ENCODE assay signal across 9 mouse cellular contexts in genomic region chr5:33377801-33378301, GRCm38 (mm10). TPM values are rescaled to one million over a fixed set of nuclear protein-coding genes. Genes with fewer than 3 reads are reported as not detected.
DNase-seq lines count a peak whose midpoint lies in the region; ATAC-seq and TF ChIP-seq lines count a peak whose summit lies in the region.
"Had no signal": no experiment of that assay in that cellular context is flagged by ENCODE, and none has a peak within 500 bp of the region (broad histone marks: within the 10 kb centered on the region; RNA-seq: fewer than 3 reads in every experiment).

No protein-coding gene starts in this region.

- TF ChIP-seq CTCF in C2C12 (IDR thresholded peaks at IDR 0.05; ENCODE audit: control insufficient read depth, insufficient read depth, insufficient read length): no peak

- H3K79me3 ChIP-seq in C2C12 (ENCODE audit: low read depth): no peaks in the 10 kb centered on the region

- ATAC-seq in liver, embryonic 13.5 days (ENCODE audit: low read depth): no peak
- no peak; the same call in none of the 2 replicates for ATAC-seq in neural tube, embryonic 12.5 days (ENCODE audit: low FRiP score, low read depth)

- H3K27ac ChIP-seq in hindbrain, embryonic 10.5 days: peak overlapping the region; percentile 93
- peak overlapping the region; percentile 94 for H3K27ac ChIP-seq in liver, embryonic 13.5 days
- peak overlapping the region; percentile 74 for H3K27ac ChIP-seq in neural tube, embryonic 12.5 days

- H3K36me3 ChIP-seq in C2C12 (ENCODE audit: control insufficient read depth, insufficient read depth): peaks cover 23% of the 10 kb centered on the region
- H3K36me3 ChIP-seq in hindbrain, embryonic 10.5 days: peaks cover 33% of the 10 kb centered on the region
- H3K36me3 ChIP-seq in liver, embryonic 13.5 days: peaks cover 30% of the 10 kb centered on the region
- peaks cover 22% of the 10 kb centered on the region for H3K36me3 ChIP-seq in neural tube, embryonic 12.5 days

- DNase-seq in gastrocnemius, postnatal 10 days: peak; percentile 36
- DNase-seq in gastrocnemius, postnatal 25 days: no peak
- DNase-seq in c-Kit-positive CD71-positive TER-119-positive erythroid progenitor cells, embryonic 14.5 days (ENCODE audit: low spot score): peak; percentile 37
- no peak for DNase-seq in hindbrain, embryonic 10.5 days (ENCODE audit: low spot score)
- no peak for DNase-seq in liver, embryonic 13.5 days
- peak; percentile 33 for DNase-seq in urinary bladder, postnatal 25 days (ENCODE audit: low spot score)

- peak overlapping the region; percentile 49 for H3K4me3 ChIP-seq in C2C12 (ENCODE audit: insufficient read depth, poor library complexity, severe bottlenecking)
- peak overlapping the region; percentile 73 for H3K4me3 ChIP-seq in hindbrain, embryonic 10.5 days
- peak overlapping the region; percentile 78 for H3K4me3 ChIP-seq in liver, embryonic 13.5 days (replicated peaks)
- peak overlapping the region; percentile 59 for H3K4me3 ChIP-seq in neural tube, embryonic 12.5 days

- peak overlapping the region; percentile 95 for H3K4me2 ChIP-seq in liver, embryonic 13.5 days
- H3K4me2 ChIP-seq in neural tube, embryonic 12.5 days (replicated peaks): peak overlapping the region; percentile 88

- no peaks in the 10 kb centered on the region for H3K9me3 ChIP-seq in hindbrain, embryonic 10.5 days
- no peaks in the 10 kb centered on the region for H3K9me3 ChIP-seq in liver, embryonic 13.5 days (replicated peaks)
- no peaks in the 10 kb centered on the region for H3K9me3 ChIP-seq in neural tube, embryonic 12.5 days

- H3K9ac ChIP-seq in liver, embryonic 13.5 days: peak overlapping the region; percentile 87
- peak overlapping the region; percentile 61 for H3K9ac ChIP-seq in neural tube, embryonic 12.5 days

- 2% methylated on average over 21 of the region's 21 CpGs for WGBS in hindbrain, embryonic 10.5 days
- 2% methylated on average over 21 of the region's 21 CpGs for whole genome bisulfite sequencing in liver, embryonic 13.5 days (ENCODE audit: insufficient replicate concordance)
- WGBS in neural tube, embryonic 12.5 days: 3% methylated on average over 21 of the region's 21 CpGs

- H3K4me1 ChIP-seq in hindbrain, embryonic 10.5 days (replicated peaks): peaks cover 21% of the 10 kb centered on the region
- H3K4me1 ChIP-seq in liver, embryonic 13.5 days (replicated peaks): peaks cover 35% of the 10 kb centered on the region
- peaks cover 10% of the 10 kb centered on the region for H3K4me1 ChIP-seq in neural tube, embryonic 12.5 days

- H3K79me2 ChIP-seq in C2C12 (ENCODE audit: control insufficient read depth, insufficient read depth): no peaks in the 10 kb centered on the region

- H3K27me3 ChIP-seq in C2C12 (ENCODE audit: control insufficient read depth, insufficient read depth, insufficient read length): no peaks in the 10 kb centered on the region
- no peaks in the 10 kb centered on the region for H3K27me3 ChIP-seq in hindbrain, embryonic 10.5 days (ENCODE audit: insufficient read depth, poor library complexity, severe bottlenecking)
- H3K27me3 ChIP-seq in liver, embryonic 13.5 days: no peaks in the 10 kb centered on the region
- H3K27me3 ChIP-seq in neural tube, embryonic 12.5 days (replicated peaks): no peaks in the 10 kb centered on the region

- peak overlapping the region; percentile 69 for H3ac ChIP-seq in C2C12 (ENCODE audit: control insufficient read depth, insufficient read length, low read depth)

TF ChIP-seq in C2C12, 6 proteins besides CTCF, POLR2A, EP300 and RAD21:
- TF ChIP-seq CEBPB (IDR thresholded peaks at IDR 0.05; ENCODE audit: low read depth) (no peak), MYOG (IDR thresholded peaks at IDR 0.05; ENCODE audit: control insufficient read depth, extremely low read depth, insufficient read length) (no peak), MYOD1 (IDR thresholded peaks at IDR 0.05; ENCODE audit: control insufficient read depth, insufficient read length, low read depth) (no peak), FOSL1 (IDR thresholded peaks at IDR 0.05; ENCODE audit: insufficient read depth, low read length, poor library complexity, severe bottlenecking) (no peak), MAX (IDR thresholded peaks at IDR 0.05) (no peak), USF1 (IDR thresholded peaks at IDR 0.05; ENCODE audit: low read depth) (no peak)

RNA-seq across cellular contexts. Expression of gene Uvssa, which starts 0.5 kb away (rescaled TPM):
- 1 to 10 TPM; 5.6 to 7.4 TPM for total RNA-seq in gastrocnemius, postnatal 10 days (2021)
- 1 to 10 TPM; 2.1 to 2.8 TPM for total RNA-seq in gastrocnemius, postnatal 25 days (2021)
- polyA plus RNA-seq in C2C12 (2012; fragmentation: generic; extraction: Trizol): 0.94 TPM
- polyA plus RNA-seq in hindbrain, embryonic 10.5 days (2016; fragmentation: Nextera tagmentation; extraction: Ambion mirVana): 6.1 and 6.4 TPM in 2 replicates
- polyA plus RNA-seq in liver, embryonic 13.5 days (2015; fragmentation: Nextera tagmentation; extraction: Ambion mirVana): 2.2 and 2.7 TPM in 2 replicates
- 8.5 and 8.7 TPM in 2 replicates for polyA plus RNA-seq in neural tube, embryonic 12.5 days (2016; fragmentation: Nextera tagmentation; extraction: Ambion mirVana)

RNA-seq across cellular contexts. Expression of gene Maea, which starts 42.5 kb away (rescaled TPM):
- total RNA-seq in gastrocnemius, postnatal 10 days (2021): 10 to 100 TPM; 75.7 to 77.0 TPM
- total RNA-seq in gastrocnemius, postnatal 25 days (2021): 10 to 100 TPM; 54.1 to 59.0 TPM
- 94.9 TPM for polyA plus RNA-seq in C2C12 (2012; fragmentation: generic; extraction: Trizol)
- polyA plus RNA-seq in hindbrain, embryonic 10.5 days (2016; fragmentation: Nextera tagmentation; extraction: Ambion mirVana): 154 and 164 TPM in 2 replicates
- polyA plus RNA-seq in liver, embryonic 13.5 days (2015; fragmentation: Nextera tagmentation; extraction: Ambion mirVana): 54.9 and 58.2 TPM in 2 replicates
- 124 and 125 TPM in 2 replicates for polyA plus RNA-seq in neural tube, embryonic 12.5 days (2016; fragmentation: Nextera tagmentation; extraction: Ambion mirVana)

RNA-seq across cellular contexts. Expression of gene Nkx1-1, which starts 55.9 kb away (rescaled TPM):
- total RNA-seq in gastrocnemius, postnatal 10 days (2021): not detected
- total RNA-seq in gastrocnemius, postnatal 25 days (2021): not detected
- not detected for polyA plus RNA-seq in C2C12 (2012; fragmentation: generic; extraction: Trizol)
- polyA plus RNA-seq in hindbrain, embryonic 10.5 days (2016; fragmentation: Nextera tagmentation; extraction: Ambion mirVana): 0.21 TPM in 1 of 2 replicates, not detected in the other
- polyA plus RNA-seq in liver, embryonic 13.5 days (2015; fragmentation: Nextera tagmentation; extraction: Ambion mirVana): not detected in 2 replicates
- polyA plus RNA-seq in neural tube, embryonic 12.5 days (2016; fragmentation: Nextera tagmentation; extraction: Ambion mirVana): 2.2 and 2.8 TPM in 2 replicates
- total RNA-seq: gastrocnemius, postnatal 4 days had no signal

Comparison
In these comparisons a context has a peak if more than half of its experiments do, and no peak if none do; other contexts are left out.
1. DNase-seq: peak in gastrocnemius, postnatal 10 days (single experiment), c-Kit-positive CD71-positive TER-119-positive erythroid progenitor cells, embryonic 14.5 days (single experiment) and urinary bladder, postnatal 25 days (single experiment); none in gastrocnemius, postnatal 25 days (single experiment), hindbrain, embryonic 10.5 days (single experiment) and liver, embryonic 13.5 days (single experiment).
2. Peak in every context shown above with its lines, with median percentiles within 50 percentile points of each other: H3K4me3 ChIP-seq and H3K27ac ChIP-seq.